Mouse (Mus musculus): ENCODE measurements around the gene Micu1. TPM values are rescaled to one million over a fixed set of nuclear protein-coding genes. Genes with fewer than 3 reads are reported as not detected.

Gene Micu1
- total RNA-seq, 2 experiments from 2014 or later, result 48.7 to 53.6 TPM

DNA sequence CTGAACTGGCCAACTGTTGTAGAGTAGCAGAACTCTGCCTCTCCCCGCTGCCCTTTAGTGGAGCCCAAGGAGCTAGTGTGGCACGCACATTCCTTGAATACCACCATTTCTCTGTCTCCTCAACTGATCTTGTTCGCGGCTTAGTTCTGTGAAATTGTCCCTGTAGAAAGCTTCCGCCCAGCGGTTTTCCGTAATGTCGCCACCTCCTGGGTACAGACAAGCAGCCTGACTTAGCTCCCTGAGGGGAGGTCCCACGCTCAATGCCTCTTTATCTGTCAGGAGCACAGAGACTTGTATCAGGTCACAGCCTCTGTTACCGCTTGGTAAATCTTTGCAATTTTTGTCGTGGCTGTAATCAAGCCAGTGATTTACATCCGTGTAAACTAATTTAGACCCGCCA, 110.7 kb downstream of the Micu1 start:
- DNase-seq, result no peak

DNA sequence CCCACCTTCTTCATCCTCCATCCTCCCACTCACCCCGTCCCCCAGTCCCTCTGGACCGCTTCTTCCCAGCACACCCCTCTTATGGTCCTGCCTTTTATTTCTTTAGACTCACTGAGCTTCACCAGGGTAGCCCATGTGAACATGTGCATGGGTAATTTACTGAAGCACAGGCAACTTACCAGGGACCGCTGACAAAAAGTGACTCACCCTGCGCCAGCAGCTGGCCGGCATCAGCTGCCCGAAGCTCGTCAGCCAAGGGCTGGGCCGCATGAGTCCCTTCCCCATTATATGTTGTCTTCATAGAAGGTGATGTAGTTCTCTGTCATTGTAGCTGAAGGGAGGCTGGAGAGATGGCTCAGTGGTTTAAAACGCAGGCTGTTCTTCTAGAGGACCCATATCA, 111.5 kb downstream of the Micu1 start:
- no peak for DNase-seq

DNA sequence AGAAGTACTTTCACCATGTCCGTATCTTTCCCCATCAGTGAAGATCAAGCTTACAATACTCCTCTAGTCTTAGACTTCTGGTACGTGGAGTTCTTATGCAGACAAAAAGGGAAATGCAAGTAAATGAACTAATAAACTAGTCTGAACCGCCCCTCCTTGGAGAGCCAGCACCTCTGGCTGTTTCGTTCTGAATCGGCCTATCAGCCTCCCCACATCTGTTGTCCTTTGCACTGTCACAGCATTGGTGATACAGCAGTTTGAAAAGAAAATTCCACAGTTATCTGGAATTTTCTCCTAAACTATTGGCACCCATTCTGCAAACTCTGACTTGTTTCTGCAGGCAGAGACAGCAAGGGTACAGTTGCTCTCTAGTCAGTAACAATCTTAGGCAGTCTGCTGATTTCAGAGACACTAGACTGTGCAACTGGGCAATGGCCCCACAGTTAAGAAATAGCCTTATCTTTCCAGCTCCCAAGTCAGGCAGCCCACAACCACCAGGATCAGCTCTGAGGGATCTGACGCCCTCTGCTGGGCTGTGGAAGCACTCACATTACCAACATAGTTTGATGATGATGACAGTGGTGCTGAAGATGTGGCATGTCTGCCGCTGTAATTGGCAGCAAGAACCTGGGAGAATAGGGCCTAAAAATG, 112.4 kb downstream of the Micu1 start:
- DNase-seq, result peak; percentile 55

DNA sequence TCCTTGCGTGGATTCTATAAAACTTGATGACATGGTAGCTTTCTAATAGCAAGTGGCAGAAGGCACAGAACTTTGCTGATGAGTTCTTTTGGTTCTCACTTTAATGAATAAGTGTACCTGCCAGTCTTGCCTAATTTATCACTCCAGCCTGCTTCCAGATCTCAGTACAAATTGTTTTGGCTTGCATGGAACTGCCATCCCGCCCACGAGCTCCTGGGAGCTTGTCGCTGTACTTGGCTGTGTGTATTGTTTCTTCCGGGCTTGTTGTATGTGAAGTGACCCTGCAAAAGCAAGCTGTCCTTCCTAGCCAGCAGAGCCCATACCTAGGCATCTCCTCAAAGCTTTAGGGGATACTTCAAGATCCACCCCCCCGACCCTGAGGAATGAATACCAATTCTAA, 114.3 kb downstream of the Micu1 start:
- no peak for DNase-seq

DNA sequence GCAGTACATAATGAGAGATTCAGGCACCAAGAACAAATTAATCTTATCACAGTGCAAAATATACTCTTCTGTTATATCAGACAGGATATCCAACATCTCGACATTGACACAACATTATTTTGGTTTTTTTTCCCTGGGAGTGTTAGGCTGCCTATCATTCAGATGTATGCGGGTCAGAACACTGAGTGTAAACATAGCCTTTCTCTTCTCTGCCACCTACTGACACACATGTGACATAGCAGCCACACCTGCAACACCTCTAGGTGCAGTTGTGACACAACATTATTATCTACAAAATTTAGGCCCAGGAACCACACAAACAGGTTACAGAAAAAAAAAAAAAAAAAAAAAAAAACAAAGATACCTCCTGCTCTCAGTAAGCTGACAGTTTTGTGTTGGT, 115.3 kb downstream of the Micu1 start:
- no peak for DNase-seq

DNA sequence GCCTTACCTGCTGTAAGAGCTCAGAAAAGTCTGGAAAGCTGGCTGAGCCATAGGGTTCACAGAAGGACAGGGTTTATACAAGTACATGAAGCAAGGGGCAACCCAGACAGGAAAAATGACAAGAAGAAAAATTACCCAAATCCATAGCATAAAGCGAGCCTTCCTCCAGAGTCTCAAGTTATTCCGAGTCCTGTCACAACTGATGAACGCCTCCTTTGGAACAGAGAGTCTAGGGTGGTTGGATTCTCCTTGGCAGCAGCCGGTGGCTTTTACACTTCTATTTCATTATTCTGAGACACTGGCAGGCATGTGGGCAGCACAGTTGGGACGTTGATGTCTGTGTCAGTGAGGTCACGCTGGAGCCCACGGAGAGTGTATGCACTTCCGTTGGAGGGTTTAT, 115.7 kb downstream of the Micu1 start:
- DNase-seq, result no peak

DNA sequence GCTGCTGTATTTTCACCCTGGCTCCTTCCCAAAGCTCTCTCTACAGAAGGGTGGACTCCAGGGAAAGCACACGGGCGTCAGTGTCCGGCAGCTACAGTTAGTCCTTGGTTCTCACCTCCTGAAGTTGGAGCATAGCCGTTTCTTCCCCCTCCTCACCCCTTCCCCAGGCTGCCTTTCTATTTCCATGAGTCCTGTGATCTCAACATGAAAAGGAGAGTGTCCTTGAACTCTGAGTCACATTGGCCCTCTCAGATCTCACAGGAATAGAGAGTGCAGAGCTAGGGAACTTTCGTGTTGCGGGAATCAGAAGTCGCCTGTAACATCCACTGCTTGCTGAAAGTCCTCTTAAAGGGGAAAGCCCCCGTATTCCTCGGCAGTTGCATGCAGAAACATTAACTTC, 116.9 kb downstream of the Micu1 start:
- DNase-seq, result no peak

DNA sequence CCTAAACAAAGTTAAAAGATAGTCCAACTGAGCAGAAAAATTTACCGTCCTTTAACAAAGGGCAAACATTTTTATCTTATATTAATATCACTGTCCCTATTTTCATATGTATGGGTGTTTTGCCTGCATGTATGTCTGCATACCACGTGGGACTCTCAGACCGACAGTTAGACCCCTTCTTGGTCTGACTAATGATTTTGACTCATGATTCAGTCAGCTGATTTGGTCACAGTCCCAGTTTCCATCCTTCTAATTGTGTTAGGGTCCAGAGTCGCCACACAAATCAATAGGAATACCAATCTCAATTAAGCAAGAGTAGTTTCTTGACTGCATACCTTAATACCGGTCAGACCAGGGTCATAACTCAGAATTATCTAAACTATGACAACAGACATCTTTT, 118.6 kb downstream of the Micu1 start:
- no peak for DNase-seq

DNA sequence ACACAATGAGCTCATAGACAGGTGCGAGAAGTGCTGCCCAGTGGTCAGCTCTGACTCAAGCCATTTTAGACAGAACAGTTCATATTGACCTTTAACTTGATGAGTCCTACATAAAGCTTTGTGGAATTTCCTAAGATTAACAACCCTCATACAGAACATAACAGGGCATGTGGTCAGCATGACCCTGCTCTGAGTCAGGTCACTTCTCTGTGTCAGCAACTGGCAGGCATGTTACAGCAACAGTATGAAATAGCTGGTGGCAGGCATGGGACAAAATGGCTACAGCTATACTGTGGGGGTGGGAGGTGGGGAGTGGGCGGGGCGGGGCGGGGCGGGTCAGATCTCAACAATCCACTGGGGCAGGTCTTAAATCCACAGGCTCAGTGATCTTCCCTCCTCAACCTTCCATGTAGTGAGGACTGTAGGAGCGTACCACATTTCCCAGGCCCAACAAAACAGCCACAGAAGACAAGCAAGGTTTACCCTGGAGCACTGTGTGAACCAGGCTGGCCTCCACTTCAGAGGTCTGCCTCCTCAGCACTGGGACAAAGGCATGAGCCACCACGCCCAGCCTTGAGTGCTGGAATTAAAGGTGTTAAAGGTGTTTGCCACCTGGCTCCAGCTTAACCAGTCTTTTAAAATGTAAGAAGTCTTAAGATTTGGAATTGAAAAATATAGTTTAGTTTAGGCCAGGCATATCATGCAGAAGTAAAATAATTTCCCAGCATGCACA, 119.2 kb downstream of the Micu1 start:
- DNase-seq, result no peak

DNA sequence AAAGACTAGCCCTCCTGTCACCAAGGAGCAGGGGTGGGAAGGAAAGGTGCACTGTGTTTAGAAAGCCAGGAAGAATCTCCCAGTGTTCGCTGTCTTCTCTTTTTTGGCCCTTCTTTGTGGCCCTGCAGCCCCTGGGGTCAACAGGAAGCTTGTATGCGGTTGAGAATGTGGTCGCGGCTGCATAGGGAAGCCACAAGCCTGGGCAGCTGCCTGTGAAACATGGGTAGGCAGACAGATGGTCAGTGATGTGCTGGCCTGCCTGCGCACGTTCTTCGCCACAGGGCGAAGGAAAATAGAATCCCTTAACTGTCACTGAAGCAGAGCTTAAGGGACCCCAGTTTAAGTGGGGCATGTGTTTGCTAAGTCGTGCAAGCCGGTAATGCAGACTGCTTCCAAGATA, 120.6 kb downstream of the Micu1 start:
- DNase-seq, result no peak

DNA sequence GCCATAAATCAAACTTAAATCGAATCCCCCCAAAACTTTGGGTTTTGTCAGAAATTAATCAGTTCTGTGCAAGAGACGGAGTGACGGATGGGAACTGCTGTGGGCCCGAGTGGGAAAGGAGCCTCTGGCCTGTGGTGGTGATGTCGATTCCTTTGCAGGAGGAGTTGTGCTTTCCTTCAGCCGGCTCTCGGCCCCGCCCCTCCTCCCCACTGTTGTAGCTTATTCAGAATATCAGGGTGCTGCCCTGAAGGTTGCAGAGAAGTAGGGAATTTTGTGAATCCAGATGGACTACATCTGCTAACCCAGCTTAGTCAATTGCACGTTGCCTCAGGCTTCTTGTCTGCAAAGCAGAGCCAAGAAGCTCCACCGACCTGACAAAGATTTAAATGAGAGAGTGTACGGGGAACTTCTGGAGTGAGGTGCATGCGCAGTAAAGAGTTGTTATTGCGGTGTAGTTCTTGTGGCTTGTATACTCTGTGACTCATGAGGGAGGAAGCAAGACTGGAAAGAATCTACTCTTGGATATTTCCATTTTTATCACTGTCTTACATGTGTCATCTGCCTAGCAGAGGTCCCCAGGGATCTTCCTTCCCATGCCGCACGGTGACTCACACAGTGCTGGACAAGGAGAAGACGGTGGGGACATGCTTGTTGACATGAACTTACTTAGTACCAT, 123.0 kb downstream of the Micu1 start:
- peak; percentile 26 for DNase-seq

DNA sequence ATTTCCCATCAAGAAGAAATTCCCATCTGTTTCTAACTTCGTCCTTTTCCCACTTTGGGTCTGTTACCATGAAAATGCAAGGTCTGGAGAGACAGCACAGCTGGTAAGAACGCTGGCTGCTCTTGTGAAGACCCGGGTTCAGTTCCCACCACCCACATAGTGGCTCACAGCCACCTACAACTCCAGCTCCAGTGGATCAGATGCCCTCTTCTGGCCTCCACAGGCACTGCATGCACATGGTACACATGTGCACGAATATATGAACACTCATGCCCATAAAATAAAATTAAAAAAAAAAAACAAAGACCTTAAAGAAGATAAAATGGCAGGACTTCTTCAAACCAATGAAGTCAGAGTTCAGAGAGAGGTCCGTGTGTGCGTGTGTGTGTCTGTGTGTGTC, 127.6 kb downstream of the Micu1 start:
- DNase-seq, result no peak

DNA sequence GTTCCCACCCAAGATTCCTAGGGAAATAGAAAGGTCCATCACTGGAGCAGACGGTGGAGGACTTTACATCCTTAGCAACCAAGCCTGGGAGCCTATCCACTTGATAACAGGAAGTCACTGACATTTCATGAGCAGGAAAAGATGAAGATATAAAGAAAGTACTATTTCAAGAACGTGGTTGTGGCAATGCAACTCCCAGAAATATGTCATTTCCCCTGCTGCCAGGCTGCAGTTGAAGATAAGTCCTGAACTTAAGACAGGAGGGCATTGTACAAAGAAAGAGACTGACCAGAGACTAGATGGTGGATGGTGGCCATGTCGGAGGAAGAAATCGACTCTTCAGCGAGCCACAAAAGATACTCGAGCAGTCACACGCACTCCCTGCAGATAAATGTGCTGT, 129.7 kb downstream of the Micu1 start:
- no peak for DNase-seq

DNA sequence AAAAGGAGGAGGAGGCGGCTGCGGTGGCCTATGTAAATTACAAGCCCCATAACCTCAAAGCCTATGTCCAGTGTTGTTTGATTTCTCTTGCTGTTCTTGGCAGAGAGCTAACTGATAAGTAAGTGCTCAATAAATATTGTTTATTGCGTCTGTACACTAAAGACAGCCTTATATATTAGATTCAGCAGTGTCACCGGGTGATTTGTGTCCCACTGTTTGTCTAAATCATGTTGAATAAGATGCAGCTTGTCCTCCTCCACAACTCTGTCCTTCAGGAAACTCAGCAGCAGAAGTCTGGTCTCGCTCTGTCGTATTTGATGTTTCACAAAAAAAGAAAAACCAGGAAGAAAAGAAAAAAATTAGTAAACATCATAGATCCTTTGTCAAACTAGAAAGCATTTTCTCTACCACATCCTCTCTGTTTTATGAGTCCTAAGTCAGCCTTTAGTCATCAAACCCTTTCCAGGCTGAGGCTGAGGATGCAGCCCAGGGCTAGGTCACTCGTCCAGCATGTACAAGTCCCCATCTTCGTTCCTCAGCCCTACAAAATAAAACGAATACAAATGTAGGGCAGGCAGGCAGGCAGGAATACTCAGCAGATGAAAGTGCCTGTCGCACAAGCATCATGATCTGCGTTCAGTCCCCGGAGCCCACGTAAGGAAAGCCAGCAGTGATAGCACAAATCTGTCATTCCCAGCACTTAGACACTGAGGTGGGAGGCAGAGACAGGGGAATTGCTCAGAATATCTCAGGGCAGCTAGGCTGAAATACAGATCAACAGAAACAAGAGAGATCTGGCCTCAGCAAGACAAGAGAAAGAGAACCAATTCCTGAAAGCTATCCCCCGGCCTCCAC, 133.3 kb downstream of the Micu1 start:
- no peak for DNase-seq

DNA sequence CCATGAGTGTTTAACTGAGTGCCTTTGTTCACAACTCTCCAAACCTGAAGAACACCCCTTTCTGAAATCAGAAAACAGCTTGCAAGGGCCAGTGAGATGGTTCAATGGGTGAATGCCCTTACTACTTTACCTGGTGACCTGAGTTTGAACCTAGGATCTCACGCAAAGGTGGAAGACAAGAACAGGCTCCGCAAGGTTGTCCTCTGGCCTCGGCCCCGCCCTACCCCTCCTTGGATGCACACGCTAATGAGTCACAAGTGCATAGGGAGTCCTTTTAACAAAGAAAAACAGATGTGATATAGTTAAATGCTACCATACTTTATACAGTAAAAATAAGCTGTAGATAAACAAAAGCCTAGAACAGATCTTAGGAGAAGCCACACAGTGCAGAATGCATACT, 135.2 kb downstream of the Micu1 start:
- DNase-seq, result no peak

DNA sequence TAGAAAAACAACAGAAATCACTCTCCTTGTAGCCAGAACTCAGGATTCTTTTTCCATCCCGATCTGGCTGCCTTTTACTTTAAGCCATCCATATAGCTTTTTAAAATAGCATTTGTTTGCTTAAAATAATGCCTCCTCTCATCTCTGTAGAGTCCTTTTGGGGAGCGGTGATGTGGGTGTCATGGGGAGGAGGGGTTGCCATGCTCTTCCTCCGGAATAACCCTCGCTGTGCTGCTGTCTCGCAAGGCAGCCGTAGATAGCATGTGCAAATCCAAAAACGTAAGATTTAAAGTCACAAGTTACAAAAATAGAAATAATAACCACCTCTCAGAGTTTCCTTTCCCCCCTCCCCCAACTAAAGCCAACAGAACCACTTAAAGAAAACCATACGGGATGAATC, 139.2 kb downstream of the Micu1 start:
- no peak for DNase-seq

DNA sequence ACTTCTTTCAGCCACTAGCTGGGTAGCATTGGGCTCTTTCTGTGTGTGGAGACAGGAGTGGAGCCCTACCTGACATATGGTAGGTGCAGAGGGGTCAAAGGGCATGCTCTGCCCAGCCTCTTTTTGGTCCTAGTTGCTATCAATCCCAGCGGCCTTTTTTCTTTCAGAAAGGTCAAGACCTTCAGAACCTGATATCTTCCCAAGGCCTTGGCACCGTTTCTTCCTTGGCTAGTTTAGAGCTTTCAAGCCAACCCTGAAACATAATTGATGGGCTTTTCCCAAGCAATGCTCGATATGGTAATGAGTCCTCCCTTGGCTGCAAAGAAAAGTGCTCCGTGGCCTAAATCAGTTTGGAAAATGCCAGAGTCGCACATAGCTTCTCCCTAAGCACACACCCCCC, 140.8 kb downstream of the Micu1 start:
- no peak for DNase-seq

DNA sequence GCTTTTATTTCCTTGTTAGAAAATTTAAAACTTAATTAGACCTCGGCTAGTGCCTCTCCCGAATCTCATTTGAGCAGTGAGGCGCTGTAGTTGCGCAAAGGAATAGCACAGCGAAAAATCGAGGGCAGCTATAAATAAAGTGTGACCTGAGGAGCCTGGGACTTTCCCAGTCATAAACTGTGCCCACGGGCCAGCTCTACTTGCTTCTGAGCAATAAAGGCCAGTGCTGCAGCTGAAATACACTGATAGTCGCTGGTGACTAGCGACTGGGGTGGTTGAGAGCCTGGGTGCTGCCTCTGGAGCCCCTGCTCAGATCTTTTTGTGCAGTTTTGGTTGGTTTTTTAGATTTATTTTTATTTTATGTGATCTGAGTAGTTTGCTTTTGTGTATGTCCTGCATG, 142.4 kb downstream of the Micu1 start:
- peak; percentile 43 for DNase-seq

DNA sequence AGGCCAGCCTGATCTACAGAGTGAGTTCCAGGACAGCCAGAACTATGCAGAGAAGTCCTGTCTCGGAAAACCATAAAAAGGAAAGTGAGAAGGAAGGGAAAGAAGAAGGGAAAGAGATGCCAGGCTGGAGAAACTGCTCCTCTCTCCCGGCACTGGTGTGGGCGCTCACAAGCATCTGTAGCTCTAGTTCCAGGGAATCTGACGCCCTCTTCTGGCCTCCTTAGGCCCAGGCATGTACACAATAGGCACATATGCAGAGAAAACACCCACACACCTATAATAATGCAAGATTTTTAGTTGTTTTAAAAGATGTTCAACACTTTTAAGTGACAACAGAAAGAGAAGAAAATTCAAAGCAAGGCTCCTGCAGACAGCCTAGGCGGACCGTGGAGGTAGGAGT, 144.1 kb downstream of the Micu1 start:
- no peak for DNase-seq

DNA sequence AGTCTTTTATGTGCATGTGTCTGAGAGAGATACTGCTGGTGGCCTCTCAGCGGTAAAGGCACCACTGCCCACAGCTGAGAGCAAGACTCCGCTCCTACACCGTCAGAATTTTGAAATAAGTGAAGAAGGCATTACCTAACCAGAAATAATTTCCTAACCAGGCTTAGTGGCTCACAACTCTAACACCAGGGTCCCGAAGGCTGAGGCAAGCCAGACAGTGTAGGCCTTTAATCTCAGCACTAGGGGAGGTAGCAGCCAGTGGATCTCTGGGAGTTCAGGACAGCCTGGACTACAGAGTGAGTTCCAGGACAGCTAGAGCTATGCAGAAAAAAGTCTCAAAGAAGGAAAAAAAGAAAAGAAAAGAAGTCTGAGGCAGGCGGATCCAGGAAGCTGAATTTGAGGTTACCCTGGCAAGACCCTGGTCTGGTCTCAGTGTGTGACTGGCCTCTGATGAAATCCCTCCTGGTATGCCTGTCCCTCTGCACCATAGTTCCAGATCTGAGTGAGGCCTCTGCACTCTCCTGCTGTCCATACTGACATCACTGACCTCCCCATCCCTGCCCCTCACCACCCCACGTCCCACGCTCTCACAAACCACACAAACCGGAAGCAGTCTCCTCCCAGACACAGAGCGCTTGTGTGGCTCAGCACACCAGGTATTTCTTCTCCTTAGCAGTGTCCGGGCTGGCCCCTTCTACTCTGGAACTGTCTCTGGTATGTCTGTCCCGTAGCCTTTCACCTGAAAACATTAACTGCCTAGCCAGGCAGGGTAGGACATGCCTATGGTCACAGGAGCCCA, 146.0 kb downstream of the Micu1 start:
- no peak for DNase-seq

DNA sequence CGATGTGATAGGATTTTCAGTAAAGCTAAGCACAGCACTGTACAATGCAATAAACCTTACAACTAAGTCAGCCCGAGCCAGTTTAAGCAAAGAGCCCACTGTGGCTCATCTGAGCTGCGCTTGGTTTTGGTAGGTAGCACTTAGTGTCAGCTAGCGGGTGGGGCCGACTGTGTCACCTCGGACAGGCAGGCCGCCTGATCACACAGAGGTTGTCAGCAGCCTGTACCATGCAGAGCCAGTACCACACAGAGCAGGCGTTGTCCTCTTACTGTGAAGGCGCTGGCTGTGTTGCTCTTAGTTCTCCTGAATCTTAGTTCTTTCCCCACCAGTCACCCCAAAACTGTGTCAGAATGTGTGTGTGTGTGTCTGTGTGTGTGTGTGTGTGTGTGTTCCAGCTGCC, 146.7 kb downstream of the Micu1 start:
- DNase-seq, result no peak

DNA sequence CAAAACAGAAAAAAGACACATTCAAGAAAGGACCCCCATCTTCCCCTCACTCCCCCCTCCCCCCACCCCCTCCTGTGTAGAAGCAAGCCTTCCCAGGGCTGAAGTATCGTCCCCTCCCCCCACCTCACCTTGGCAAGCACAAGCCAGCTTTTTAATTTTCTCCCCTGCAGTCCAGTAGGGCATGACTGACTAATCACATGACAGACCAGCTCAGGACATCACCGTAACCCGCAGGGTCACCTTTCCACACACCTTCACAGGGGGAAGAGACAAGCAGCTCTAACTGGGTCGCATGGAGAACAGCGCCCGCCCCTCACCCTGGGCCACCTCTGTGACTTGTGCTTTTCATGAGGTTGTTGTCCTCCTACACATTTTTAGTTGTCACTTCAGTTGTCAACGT, 147.1 kb downstream of the Micu1 start:
- no peak for DNase-seq
